Mouse (Mus musculus): Measurements from ENCODE around the gene Nrarp.

The Nrarp gene

DNA sequence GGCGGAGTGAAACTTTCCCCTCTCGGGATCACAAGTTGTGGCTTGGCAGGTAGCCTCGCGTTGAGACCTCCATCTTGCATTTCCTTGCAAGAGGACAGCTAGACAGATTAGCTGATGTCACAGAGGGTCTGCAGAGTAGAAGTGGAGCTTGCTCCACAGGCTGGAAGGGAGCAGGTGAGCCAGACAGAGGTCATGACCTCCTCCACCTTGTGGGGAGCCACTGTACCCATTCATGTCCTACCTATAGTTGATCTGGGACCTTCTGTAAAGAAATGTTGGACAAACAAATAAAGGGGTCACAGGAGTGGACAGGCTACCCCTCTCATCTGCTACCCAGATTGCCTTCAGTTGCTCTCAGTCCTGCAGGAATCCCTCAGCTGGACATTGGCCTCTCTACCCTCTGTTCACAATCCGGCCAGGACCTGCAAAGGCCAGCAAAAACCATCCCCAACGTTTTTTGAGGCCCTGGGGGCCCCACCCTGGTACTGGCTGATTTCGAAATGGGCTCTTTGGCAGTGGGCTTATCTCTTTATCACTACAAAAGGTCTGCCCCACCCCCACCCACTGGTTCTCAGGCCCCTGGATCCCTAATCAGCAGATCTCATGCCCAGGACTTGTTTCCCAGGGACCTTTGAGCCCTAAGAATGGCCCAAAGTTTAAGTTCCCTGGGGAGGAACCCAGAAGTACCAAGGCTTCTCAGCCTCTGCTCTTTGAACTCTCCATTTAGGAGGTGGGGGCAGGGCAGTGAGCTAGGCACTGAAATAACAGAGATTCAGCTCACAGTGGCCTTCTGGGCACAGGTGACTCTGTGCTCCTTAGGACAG, 5.5 kb upstream of the Nrarp start:
- no peak for DNase-seq (ENCODE audit: low spot score)

DNA sequence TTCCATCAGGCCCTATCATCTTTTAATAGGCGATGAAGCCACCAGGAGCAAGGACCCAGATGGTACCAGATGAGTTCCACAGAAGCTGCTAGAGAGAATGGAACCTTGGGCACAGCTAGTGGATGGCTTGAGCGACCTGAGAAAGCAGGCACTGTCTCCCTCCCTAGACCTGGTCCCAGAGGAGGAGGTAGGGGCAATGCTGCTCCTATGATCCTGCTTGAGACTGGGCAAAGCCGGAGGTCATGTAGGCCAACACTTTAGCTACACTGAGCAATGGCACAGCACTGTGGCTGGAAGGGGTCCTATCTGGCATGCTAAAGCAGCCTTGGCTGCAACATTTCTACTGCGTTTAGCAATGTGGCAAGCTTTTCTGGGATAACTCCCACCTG, 4.9 kb upstream of the Nrarp start:
- DNase-seq (ENCODE audit: low spot score), result no peak

DNA sequence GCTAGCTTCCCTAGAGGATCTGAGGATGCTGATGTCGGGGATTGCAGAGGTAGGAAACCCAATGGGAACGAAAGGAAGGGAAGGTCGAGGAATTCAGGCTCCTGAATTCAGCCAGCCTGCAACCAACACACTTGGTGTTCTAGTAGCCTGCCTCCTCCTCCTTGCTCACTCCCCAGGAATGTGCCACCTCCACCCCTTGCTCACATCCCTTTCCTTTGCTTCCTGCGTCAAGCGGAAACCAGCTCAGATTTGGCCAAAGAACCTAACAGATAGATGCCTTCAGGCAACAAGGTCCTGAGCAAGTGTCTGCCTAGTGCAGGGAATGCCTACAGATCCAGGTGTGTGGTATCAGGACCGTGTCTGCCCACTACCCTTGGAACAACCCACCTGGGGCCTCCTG, 4.0 kb upstream of the Nrarp start:
- DNase-seq (ENCODE audit: low spot score), result no peak

DNA sequence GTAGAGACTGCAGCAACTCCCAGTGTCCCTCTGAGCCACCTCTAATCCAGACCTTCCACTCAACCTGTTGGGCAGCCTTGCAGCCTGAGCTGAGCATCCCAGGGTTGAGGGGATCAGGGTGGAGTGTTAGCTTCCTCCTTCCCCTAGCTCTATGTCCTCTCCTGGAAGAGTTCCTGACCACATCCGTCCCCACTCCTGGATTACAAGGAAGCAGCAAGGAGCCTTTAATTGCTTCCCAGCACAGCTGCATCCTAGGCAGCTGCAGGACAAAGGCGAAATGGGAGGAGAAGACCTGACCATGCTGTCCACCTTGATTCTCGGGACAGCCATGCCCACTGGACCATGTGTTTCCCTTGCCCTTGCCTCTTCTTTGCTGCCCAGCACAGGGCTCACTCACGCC, 3.5 kb upstream of the Nrarp start:
- DNase-seq (ENCODE audit: low spot score), result no peak

DNA sequence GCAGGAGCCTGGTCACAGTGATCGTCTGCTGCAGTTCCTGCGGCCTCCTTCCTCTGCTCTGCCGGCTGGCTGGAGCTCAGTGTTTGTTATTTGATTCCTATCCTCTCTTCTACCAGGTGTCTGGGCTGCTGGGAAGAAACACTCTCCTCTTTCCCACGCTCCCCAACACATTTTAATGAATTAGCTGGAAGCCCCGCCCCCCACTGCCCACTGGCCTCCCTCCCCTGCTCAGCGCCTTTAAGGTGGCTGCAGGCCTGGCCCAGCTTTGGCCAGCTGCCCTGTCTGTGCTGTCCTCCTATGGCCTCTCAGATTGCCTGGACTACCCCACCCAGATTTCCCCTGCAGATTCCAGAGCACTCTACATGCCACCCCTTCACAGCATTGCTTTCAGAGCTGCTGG, 2.9 kb upstream of the Nrarp start:
- no peak for DNase-seq (ENCODE audit: low spot score)

DNA sequence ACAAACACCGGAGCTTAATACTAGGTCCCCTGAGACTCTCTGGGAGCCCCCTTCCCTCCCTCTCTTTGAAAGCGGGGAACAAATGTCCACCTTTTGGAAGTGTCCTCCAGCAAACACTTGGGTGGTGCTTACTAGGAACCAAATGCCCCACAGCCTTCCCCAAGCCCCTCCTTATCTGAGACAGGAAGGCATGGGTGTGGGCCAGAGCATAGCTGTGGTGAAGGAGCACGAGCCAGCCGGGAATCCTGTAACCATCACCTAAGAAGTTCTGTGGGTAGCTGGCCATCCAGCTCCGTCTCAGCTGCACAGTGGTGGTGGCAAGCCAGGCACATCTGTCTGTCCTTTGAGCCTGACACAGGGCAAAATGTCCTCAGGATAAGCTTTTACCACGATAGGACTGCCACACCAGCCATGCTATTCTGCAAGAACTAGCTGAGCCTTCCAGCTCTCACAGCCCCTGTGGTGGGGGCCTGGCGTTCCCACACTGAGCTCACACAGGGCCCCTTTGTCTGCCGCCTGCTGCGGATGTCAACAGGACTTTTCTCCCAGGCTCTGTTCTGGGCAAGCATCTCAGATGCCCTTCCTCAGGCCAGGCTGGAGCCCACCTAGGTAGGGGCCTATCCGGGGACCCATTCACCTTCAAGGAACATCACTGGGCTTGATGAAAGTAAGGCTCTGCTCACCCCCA, 2.1 kb upstream of the Nrarp start:
- no peak for DNase-seq (ENCODE audit: low spot score)

DNA sequence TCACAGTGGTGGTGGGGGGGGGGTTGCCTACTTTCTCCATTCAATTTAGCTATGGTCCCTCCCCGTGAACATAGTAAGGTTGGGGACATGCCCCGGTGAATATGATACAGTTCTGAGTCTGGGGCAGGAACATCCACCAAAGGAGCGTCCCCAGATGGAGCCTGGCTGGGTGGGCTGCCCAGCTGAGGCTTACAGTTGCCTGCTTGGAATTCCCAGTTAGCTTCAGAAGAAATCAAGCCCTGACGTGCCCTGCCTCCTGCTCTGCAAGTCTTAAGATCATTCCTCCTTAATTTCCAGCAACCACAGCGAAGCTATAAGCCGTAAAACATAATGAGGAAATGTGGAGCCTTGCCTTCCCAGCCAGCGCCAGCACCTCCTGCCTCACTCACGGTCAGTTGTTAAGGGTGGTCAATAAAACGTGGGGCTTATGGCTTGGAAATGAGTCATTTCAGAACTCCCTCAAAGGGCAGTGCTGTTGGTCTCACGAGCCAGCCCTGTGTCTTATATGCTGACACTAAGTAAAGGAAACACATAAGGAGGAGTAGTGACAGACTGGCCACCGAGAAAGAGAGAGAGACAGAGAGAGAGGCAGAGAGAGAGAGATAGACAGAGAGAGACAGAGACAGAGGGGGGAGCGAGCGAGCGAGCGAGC, 866 bp upstream of the Nrarp start:
- no peak for DNase-seq (ENCODE audit: low spot score)

DNA sequence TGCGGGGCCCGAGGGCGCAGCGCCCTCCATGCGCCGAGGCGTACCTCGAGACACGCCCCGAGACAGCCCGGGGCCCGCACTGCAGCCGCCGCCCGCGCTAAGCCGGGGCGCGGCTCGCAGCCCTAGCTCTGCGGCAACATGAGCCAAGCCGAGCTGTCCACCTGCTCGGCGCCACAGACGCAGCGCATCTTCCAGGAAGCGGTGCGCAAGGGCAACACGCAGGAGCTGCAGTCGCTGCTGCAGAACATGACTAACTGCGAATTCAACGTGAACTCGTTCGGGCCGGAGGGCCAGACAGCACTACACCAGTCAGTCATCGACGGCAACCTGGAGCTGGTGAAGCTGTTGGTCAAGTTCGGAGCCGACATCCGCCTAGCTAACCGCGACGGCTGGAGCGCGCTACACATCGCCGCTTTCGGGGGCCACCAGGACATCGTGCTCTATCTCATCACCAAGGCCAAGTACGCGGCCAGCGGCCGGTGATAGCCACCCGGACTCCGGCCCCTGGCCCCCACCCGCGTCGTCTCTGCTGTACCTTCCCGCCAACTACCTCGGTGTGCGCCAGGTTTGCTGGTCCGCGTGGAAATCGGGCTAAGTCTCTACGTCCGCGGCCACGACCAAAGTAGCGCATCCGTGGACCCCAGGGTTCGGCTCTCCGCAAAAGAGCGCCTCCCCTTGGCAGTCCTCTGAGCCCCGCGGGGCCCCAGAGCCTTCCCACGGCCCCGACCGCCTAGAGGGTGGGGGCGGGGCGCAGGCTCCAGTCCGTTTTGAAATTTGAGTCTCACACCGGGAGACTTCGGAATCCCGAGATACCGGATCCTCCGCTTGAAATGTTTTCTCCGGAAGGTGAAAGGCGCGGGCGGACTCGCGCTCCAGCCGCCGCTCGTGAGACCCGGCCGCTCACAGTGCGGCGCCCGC, 674 bp downstream of the Nrarp start:
- DNase-seq (ENCODE audit: low spot score), result peak; percentile 63

DNA sequence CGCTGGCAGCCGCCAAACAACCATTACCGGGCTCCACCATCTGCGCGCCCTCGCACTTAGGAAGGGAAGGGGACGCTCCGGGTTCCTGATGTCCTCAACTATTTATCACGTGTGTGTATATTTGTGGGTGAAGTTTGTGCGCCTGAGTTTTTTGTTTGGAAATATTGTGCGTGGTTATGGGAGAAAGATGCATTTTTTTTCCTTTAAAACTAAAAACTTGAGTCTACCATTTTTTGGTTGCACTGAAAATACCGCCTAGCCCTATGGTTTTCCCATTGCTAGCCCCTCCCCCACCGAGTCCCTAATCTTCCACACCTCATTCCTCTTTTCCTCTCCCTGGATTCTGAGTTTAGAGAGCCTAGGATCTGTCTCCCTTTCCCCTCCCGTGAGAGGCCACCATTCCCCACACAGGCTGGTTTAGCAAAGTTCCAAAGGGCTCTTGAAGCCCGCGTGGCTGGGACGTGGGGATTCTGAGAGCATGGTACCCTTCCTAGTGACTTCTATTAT, 1.4 kb downstream of the Nrarp start:
- DNase-seq (ENCODE audit: low spot score), result no peak

DNA sequence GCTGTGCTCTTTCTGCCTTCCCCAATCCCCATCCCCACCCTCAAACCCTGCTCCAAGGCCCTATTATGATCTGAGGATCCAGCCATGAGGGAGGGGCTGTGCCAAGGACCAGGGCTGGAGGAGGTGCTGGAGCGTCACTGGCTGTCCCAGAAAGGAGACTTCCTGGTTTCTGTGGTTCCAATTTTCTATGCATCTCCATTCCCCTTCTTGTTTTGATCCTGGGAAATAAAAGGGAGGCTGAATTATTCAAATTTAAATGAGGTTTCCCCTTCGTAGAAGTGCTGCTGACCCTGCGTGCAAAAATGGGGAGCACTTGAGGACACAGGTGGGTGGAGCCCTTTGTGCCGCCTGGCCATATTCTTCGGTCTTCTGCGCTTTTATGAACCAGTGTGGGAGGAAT, 2.1 kb downstream of the Nrarp start:
- no peak for DNase-seq (ENCODE audit: low spot score)

DNA sequence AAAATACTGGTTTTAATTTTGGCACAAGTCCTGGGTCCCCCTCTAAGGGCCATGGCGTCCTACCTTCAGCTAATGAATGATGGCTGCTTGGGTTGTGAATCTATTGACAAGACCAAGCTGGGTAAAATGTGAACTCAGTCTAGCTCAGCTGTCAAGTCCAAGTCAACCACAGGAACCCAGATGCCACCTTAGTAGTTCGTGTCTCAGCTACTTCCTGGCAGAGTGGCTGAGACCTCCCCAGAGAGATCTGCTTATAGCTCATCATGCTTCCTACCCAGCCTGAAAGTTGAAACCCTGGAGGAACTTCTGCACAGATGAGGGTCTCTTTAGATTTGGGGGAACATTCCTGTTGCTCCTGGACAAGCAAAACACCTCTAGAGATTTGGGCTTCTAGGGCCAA, 2.8 kb downstream of the Nrarp start:
- no peak for DNase-seq (ENCODE audit: low spot score)

DNA sequence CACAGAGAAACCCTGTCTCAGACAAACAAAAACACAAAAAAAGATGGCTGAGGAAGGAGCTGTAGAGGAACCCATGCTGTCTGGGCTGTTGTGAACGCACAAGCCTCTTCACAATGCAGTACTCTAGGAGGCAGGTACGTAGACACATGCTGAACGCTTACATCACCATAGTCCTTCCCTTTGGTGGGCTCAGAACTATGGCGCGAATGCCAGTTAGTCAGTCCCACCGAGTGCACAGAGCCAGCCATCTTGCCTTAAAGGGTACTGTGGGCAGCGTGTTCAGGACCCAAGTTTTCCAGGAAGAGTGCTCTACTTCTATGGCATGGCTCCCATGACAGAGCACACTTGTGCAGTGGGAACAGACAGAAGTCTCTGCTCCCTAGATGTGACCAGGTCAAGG, 3.9 kb downstream of the Nrarp start:
- no peak for DNase-seq (ENCODE audit: low spot score)

DNA sequence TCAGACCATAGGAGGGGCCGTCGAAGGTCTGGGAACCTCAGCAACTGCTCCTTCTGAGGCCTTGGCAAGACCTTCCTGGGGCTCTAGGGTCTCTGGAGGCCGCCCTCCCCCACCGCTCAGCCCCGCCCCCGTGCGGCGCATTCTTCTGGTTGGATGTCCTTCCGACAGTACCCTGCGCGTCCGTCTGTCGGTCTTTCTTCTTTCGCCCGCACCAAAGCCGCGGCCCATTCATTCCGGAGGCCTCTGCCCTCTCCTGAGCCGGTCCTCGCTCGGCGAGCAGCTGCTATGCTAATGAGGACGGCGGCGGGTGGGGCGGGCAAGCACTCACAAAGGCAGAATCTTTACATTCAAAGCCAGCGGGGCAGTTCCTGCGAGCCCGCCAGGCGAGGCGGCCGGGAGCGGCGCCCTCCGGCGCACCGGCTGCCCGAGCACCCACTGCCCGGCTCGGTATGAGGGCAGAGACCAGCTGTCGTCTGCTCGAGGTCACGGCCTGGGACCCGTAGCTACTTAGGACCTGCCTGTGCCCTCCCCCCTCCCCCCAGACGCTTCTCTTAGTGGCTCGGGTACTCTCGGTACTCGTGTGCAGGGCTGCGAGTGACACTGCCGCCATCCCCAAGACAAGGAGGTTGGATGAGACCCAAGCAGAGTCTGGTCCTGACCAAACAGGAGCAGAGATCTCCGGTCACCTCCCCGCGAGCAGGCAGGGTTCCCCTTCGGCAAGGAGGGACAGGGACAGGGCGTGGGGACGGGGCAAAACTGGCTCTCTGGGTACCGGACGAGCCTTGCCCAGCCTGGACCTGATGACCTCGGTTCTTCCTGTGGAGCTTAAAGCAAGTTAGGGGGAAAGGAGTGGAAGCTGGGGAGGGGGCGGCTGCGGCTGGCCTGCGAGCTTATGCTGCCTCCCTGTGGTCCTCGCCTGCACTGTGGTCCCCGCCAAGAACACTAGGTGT, 5.3 kb downstream of the Nrarp start:
- peak; percentile 71 for DNase-seq (ENCODE audit: low spot score)

DNA sequence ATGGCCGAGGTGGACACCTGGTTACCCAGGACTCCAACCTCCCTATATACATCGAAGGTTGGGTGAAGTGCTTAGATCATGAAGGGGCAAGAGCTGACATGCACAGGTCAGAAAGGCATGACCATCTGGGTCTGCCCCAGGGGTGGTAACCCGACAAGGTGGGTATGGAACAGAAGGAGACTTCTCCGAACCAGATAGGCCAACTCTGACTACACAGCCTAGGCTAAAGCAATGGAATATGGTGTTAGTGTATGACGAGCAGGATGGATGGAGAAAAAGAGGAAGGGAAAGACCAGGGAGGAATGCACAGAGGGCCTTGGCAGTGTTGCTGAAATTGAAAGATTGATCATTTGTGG, 6.0 kb downstream of the Nrarp start:
- no peak for DNase-seq (ENCODE audit: low spot score)

DNA sequence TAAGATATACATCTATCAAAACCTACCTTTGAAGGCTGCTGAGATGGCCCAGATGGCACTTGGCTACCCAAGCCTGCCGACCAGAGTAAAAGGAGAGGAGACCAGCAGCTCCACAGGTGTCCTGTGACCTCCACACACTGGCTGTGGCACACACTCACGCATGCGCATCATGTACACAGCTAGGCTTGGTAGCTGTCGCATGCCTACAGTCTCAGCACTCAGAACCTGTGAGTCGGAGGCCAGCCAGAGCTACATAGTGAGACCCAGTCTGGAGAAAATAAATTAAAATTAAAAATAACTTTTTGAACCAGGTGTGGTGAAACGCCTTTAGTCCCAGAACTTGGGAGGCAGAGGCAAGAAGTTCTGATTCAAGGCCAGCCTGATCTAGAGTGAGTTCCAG, 7.3 kb downstream of the Nrarp start:
- DNase-seq (ENCODE audit: low spot score), result no peak

DNA sequence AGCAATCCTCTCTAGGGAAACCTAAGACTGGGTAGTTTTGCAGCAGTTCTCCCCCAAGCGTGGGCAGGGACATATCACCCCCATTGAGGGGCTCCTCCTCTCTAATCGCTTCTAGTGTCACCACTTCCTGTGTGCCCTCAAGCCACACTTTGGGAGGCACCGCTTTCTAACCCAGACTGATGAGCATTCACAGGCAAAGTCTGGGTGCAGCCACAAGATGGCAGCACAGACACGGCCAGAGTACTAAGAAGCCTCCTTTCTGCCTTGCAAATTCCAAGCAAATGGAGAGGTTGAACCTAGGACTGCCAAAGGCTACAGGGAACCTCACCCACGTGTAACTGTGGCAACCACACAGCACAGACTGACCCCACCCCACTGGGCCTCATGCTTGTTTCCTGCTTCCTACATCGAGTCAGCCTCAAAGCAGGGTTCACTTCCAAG, 12.8 kb downstream of the Nrarp start:
- peak; percentile 68 for DNase-seq (ENCODE audit: low spot score)

DNA sequence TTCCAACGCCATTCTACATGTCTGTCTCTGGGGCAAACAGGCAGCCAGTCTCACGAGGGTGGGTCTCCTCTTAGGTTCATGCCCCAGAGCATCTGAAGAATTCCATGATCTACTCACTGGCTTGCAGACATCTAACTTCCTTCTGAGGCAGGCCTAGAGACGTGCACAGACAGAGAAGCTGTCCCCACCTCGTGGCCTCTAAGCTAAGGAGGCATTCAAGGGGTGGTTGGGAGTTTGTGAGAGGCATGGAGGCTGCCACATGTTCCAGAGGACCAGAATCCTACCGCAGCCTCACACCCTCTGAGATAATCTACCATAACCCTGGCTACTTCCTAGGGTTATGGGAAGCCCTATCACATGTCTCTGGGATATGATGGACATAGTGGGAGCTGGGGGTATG, 13.4 kb downstream of the Nrarp start:
- DNase-seq (ENCODE audit: low spot score), result no peak

DNA sequence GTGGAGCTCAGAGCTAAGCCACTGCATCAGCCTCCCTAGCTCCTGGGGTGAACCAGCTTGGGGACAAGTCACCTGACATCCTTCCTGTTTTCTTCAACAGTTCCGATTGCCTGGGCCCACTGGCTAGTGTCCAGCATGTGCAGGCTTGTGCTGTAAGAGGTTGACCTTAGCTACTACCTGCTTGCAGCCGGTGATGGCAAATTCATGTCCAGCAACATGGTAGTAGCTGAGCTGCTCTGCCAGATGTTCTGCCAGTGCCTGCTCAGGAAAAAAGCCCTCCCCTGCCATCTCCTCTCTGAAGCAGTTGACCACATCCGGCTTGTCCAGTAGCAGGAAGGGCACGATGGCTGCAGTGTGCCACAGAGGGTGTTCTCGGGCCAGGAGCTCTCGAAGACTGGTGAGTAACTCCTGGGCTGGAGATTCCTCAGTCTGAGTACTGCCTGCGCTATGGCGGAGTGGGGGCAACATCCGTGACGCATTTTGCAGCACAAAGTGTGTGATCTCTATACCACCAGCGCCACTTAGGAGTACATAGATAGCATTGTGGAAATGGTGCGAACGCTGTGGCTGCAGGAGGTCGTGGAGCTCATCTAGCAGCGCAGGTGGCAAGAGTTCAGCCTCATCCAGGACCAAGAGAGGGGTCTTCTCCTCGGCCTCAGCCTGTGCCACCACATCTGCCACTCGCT, 14.1 kb downstream of the Nrarp start:
- DNase-seq (ENCODE audit: low spot score), result no peak

DNA sequence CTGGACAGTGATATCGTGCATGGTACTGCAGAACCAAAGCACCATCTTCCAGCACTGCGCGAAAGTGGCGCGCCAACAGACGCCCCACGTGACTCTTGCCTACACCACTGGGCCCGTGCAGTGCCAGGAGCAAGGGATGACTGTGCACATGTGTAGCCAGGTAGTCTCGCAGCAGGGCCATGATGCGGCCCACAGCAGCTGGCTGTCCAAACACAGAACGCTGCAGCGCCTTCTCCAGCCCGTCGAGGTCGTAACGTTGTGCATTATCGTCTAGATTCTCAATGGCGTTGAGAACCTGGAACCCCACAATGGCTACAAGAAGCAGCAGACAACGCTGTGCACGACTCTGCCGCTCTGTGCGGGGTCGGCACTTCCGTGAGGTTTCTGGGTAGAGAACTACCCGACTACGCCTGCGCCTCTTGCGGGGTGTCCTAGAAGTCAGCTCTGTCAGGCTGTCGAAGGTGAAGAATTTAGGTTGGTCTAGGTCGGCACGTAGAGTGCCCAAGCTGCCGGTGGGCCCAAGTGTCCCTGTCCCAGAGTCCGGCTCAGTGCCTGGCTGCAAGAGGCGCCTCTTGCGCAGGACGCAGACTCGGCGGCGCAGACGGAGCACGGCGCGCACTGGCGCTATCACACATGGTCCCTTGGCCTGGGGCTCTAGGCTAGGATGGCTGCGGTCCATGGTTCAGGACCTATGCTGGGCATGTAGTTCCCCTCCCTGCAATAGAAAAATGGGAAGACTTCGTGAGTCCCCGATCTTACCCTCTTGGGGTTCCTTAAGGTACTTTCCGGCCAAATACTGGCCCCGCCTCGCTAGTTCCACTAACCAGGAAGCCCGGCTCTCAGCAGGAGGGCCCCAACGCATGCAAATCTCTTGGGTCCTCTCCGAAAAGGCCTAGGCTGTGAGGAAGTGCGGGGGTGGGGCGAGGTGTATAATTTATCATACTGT, 14.9 kb downstream of the Nrarp start:
- DNase-seq (ENCODE audit: low spot score), result no peak

Measured in testis, postnatal 14 days (tissue).